Mouse (Mus musculus): ENCODE measurements around the gene Stap2. TPM values are rescaled to one million over a fixed set of nuclear protein-coding genes. Genes with fewer than 3 reads are reported as not detected.

Stap2 gene
- polyA plus RNA-seq, 1 experiment from 2014 or later, result 22.0 TPM

DNA sequence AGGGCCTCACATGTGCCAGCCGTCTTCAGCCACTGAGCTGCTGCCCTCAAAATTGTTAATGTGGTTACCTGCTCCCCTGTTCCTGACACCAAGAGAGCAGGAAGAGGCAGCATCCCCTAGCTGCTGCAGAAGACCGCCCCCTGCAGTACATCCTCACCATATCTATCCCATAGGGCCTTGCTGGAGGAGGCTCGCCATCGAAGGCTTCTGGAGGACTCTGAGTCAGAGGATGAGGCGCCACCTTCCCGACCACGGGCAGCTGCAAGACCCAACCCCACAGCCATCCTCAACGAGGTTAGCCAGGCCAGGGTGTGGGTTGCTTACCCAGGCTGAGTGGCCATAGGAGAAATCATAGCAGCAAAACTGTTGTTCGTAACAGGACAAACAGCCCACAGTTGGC, 40.4 kb downstream of the Stap2 start:
- H3K9me3 ChIP-seq (replicated peaks; ENCODE audit: low read length), result no peaks in the 10 kb centered on the region
- H3K4me2 ChIP-seq (ENCODE audit: low read length), result no peak overlapping the region
- no peaks in the 10 kb centered on the region for H3K27me3 ChIP-seq (ENCODE audit: insufficient read depth, low read length)
- WGBS, result 78% methylated on average over 9 of the region's 9 CpGs
- H3K4me1 ChIP-seq (replicated peaks; ENCODE audit: insufficient read depth, low read length), result peaks cover 7% of the 10 kb centered on the region; the same call in 1 of the 2 replicates
- no peak overlapping the region for H3K27ac ChIP-seq
- no peak overlapping the region for H3K4me3 ChIP-seq (replicated peaks; ENCODE audit: low read depth, low read length)
- DNase-seq (ENCODE audit: low spot score) (no peak), ATAC-seq (replicated peaks; ENCODE audit: low FRiP score, low read depth) (no peak)
- peaks cover 22% of the 10 kb centered on the region; the same call in 1 of the 2 replicates for H3K36me3 ChIP-seq (ENCODE audit: insufficient read depth, low read length)
- no peak overlapping the region for H3K9ac ChIP-seq (ENCODE audit: low read depth, low read length)
- TF ChIP-seq CTCF (IDR thresholded peaks at IDR 0.05; ENCODE audit: low read depth), result peak; percentile 18; the same call in 1 of the 2 replicates

DNA sequence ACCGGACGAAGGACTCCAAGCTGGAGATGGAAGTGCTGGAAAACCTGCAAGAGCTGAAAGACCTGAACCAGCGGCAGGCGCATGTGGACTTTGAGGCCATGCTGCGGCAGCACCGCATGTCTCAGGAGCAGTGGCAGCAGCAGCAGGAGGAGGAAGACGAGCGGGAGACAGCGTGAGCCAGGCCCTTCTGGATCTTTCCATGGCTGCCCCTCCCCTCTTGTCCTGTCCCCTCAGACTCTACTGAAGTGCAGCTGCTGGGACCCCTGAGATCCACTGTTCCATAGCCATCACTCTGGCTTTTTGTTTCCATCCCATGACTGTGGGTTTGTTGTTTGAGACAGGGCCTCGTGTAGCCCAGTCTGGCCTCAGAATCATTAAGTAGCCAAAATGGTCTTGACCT, 40.9 kb downstream of the Stap2 start:
- WGBS, result 89% methylated on average over 10 of the region's 10 CpGs
- peaks cover 7% of the 10 kb centered on the region; the same call in 1 of the 2 replicates for H3K4me1 ChIP-seq (replicated peaks; ENCODE audit: insufficient read depth, low read length)
- H3K9me3 ChIP-seq (replicated peaks; ENCODE audit: low read length), result no peaks in the 10 kb centered on the region
- peaks cover 22% of the 10 kb centered on the region; the same call in 1 of the 2 replicates for H3K36me3 ChIP-seq (ENCODE audit: insufficient read depth, low read length)
- no peak overlapping the region for H3K9ac ChIP-seq (ENCODE audit: low read depth, low read length)
- H3K27ac ChIP-seq, result 0 out of 2 replicates have a peak overlapping the region, but pooled peaks have one; percentile 25
- no peak for TF ChIP-seq CTCF (IDR thresholded peaks at IDR 0.05; ENCODE audit: low read depth)
- no peak overlapping the region for H3K4me2 ChIP-seq (ENCODE audit: low read length)
- ATAC-seq (replicated peaks; ENCODE audit: low FRiP score, low read depth) (no peak), DNase-seq (ENCODE audit: low spot score) (no peak)
- no peaks in the 10 kb centered on the region for H3K27me3 ChIP-seq (ENCODE audit: insufficient read depth, low read length)
- H3K4me3 ChIP-seq (replicated peaks; ENCODE audit: low read depth, low read length), result no peak overlapping the region

DNA sequence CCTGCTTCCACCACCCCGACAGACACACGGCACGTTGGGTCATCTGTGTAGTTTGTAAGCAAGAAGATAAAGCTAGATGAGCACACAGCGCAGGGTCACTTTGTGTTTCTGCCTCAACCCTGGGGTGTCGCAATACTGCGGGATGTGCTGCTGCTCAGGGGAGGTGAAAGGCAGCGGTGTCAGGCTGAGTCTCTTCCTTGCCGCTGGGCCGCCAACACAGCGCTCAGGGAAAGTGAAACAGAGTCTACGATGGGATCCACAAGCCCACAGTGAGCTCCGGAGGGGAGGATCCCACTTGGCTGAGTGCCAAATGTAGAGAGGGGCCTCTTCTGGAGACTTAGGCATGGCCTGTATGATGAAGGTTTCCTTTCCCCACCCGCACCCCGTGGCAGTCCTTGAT, 42.2 kb downstream of the Stap2 start:
- Histone ChIP-seq H3K36me3 (ENCODE audit: insufficient read depth, low read length) (peaks cover 22% of the 10 kb centered on the region; the same call in 1 of the 2 replicates), H3K9ac (ENCODE audit: low read depth, low read length) (no peak overlapping the region), H3K27ac (no peak overlapping the region), H3K9me3 (replicated peaks; ENCODE audit: low read length) (no peaks in the 10 kb centered on the region), H3K4me1 (replicated peaks; ENCODE audit: insufficient read depth, low read length) (peaks cover 10% of the 10 kb centered on the region), H3K27me3 (ENCODE audit: insufficient read depth, low read length) (no peaks in the 10 kb centered on the region), H3K4me2 (ENCODE audit: low read length) (no peak overlapping the region), H3K4me3 (replicated peaks; ENCODE audit: low read depth, low read length) (no peak overlapping the region)
- TF ChIP-seq CTCF (IDR thresholded peaks at IDR 0.05; ENCODE audit: low read depth), result no peak
- 76% methylated on average over 14 of the region's 14 CpGs for WGBS
- ATAC-seq (replicated peaks; ENCODE audit: low FRiP score, low read depth) (no peak), DNase-seq (ENCODE audit: low spot score) (no peak)

DNA sequence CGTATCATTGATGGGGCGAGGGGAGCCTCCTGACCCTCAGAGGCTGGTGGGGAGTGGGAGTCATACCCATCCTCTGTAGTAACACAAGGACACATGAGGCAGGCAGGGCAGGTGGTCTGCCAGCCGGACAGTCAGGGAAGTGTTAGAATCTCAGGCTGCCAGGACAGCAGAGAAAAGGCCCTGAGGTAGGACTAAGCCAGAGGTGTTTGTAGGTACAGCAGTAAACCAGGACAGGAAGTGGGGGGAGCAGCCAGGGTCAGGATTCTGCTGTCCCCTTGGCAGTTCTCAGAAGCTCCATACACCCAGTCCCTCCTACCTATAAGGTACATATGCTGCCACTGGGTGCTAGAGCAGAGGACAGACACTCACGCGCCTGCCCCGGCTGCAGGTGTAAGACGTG, 43.8 kb downstream of the Stap2 start:
- H3K9ac ChIP-seq (ENCODE audit: low read depth, low read length), result no peak overlapping the region
- peaks cover 10% of the 10 kb centered on the region for H3K4me1 ChIP-seq (replicated peaks; ENCODE audit: insufficient read depth, low read length)
- TF ChIP-seq CTCF (IDR thresholded peaks at IDR 0.05; ENCODE audit: low read depth), result no peak
- H3K9me3 ChIP-seq (replicated peaks; ENCODE audit: low read length), result no peaks in the 10 kb centered on the region
- ATAC-seq (replicated peaks; ENCODE audit: low FRiP score, low read depth) (no peak), DNase-seq (ENCODE audit: low spot score) (no peak)
- H3K27ac ChIP-seq, result no peak overlapping the region
- 0 out of 2 replicates have a peak, but pooled peaks cover 11% of the 10 kb centered on the region for H3K36me3 ChIP-seq (ENCODE audit: insufficient read depth, low read length)
- H3K27me3 ChIP-seq (ENCODE audit: insufficient read depth, low read length), result no peaks in the 10 kb centered on the region
- no peak overlapping the region for H3K4me3 ChIP-seq (replicated peaks; ENCODE audit: low read depth, low read length)
- no peak overlapping the region for H3K4me2 ChIP-seq (ENCODE audit: low read length)
- 95% methylated on average over 7 of the region's 7 CpGs for WGBS

DNA sequence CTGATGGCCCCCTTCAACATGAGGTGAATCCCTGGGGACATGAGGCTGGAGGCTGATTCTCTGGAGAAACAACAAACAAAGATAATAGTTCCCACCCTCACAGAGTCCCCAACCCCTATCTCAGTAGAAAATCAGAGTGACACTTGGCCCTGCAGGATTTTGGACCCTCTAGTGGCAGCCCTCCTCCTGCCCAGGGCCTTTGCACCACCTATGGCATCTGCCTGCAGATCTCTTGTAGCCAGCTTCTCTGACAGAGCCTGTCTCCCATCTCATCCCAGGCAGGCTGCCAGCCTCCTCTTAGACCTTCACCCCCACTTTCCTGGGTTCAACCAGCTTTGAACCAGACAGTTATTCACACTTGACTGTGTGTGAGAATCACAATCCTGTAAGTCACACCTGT, 44.6 kb downstream of the Stap2 start:
- H3K9ac ChIP-seq (ENCODE audit: low read depth, low read length), result no peak overlapping the region
- no peak for TF ChIP-seq CTCF (IDR thresholded peaks at IDR 0.05; ENCODE audit: low read depth)
- H3K4me2 ChIP-seq (ENCODE audit: low read length), result no peak overlapping the region
- H3K4me3 ChIP-seq (replicated peaks; ENCODE audit: low read depth, low read length), result no peak overlapping the region
- H3K4me1 ChIP-seq (replicated peaks; ENCODE audit: insufficient read depth, low read length), result peaks cover 10% of the 10 kb centered on the region
- ATAC-seq (replicated peaks; ENCODE audit: low FRiP score, low read depth) (no peak), DNase-seq (ENCODE audit: low spot score) (no peak)
- H3K27me3 ChIP-seq (ENCODE audit: insufficient read depth, low read length), result no peaks in the 10 kb centered on the region
- no peak overlapping the region for H3K27ac ChIP-seq
- H3K9me3 ChIP-seq (replicated peaks; ENCODE audit: low read length), result no peaks in the 10 kb centered on the region
- H3K36me3 ChIP-seq (ENCODE audit: insufficient read depth, low read length), result 0 out of 2 replicates have a peak, but pooled peaks cover 7% of the 10 kb centered on the region

DNA sequence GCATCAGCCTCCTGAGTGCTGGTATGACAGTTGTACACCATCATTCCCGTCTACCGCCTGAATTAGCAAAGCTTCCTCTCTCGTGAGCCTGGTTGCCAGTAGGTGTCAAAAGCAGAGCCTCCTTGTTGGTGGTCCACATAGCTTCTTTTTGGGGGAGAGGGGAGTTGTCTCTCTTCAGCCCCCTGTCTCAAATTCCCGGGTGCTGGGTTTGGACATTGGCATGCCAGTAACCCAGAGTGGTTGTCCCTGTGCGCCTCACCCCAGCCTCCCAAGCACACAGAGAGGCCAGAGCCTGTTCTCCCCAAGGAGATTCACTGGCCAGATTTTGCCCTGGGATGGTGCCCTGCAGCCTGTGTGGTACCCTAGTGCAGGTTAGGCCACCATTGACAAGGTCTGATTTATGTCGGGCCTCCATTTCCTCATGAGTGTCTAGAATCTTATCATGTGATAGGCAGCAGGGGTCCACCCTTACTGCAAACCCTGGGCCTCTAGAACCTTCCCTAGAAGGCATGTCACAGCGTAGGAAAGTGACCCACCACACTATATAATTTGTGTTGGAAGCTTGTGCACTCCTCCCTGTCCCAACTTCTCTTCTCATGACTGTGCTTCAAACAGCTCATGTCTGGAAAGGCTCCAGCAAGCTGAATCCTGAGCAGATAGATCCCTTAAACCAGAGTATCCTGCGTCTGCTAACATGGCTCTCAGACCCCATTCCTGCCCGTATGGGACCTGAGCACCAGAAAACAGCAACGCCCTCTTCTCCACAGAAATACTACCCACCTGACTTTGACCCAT, 45.2 kb downstream of the Stap2 start:
- no peak for DNase-seq (ENCODE audit: low spot score)
- peak overlapping the region; percentile 47 for H3K4me3 ChIP-seq (replicated peaks; ENCODE audit: low read depth, low read length)
- H3K27ac ChIP-seq, result peak overlapping the region; percentile 19; the same call in 1 of the 2 replicates
- TF ChIP-seq CTCF (IDR thresholded peaks at IDR 0.05; ENCODE audit: low read depth), result no peak
- peak overlapping the region; percentile 49; the same call in 1 of the 2 replicates for H3K9ac ChIP-seq (ENCODE audit: low read depth, low read length)
- H3K9me3 ChIP-seq (replicated peaks; ENCODE audit: low read length), result no peaks in the 10 kb centered on the region
- no peaks in the 10 kb centered on the region for H3K27me3 ChIP-seq (ENCODE audit: insufficient read depth, low read length)
- ATAC-seq (replicated peaks; ENCODE audit: low FRiP score, low read depth), result no peak
- peak overlapping the region; percentile 58 for H3K4me2 ChIP-seq (ENCODE audit: low read length)
- peaks cover 10% of the 10 kb centered on the region for H3K4me1 ChIP-seq (replicated peaks; ENCODE audit: insufficient read depth, low read length)
- WGBS, result 75% methylated on average over 10 of the region's 10 CpGs
- 0 out of 2 replicates have a peak, but pooled peaks cover 6% of the 10 kb centered on the region for H3K36me3 ChIP-seq (ENCODE audit: insufficient read depth, low read length)

Measured in kidney, postnatal 0 days (tissue).